Mouse (Mus musculus): ENCODE results near the gene Serp1. TPM values are rescaled to one million over a fixed set of nuclear protein-coding genes. Genes with fewer than 3 reads are reported as not detected.

Gene Serp1
- polyA plus RNA-seq (2012): 103 and 124 TPM in 2 replicates

DNA sequence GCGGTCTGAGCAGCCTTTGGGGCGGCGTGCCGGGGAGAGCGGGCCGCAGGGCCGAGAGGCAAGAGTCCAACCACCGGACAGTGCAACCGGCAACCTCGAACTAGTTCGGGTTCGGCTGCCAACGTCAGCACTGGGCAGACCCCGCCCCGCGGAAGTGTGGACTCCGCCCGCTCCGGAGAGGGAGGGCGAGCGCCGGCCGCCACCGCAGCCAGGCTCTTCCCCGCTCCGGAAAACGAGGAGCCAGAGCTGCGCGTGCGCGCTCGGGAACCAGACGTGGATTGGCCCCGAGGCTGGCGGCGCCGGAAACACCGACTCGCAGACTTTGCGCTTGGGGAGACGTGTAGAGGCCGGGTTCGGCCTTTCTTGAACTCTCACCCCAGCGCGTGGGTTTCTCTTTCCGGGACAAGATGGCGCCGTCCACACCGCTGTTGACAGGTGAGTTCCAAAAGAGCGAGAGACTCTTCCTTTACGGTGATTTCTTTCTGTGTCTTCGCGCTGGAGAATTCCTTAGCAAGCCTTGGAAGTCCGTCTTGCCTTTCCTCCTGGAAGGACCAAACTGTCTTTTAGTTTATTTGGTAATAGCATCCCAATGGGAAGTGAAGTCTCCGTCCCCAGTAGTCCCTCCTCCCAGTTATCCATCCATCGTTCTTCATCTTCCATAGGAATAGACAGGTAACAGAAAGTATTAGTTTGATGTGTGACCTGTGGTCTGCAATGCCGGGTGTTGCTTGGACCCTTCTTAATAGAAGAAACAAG lies at the start of gene Serp1, which contains the start of gene Eif2a:
TSS of gene Serp1 (minus strand) at position 241 of the 756 bp plus-strand sequence.
TSS of gene Eif2a (plus strand) at position 170 of the 756 bp plus-strand sequence.

Other genes with a start within 250 kb of the Serp1 start
- 41.3 and 57.1 TPM in 2 replicates for gene Tsc22d2, start 111.2 kb downstream of the Serp1 start, polyA plus RNA-seq (2012)
- 9.6 and 11.1 TPM in 2 replicates for gene Eif2a, start 71 bp downstream of the Serp1 start, polyA plus RNA-seq (2012)
- gene Selenot, start 50.7 kb upstream of the Serp1 start, polyA plus RNA-seq (2012): 35.5 and 38.2 TPM in 2 replicates
- gene Erich6, start 111.3 kb upstream of the Serp1 start, polyA plus RNA-seq (2012): not detected in 2 replicates
- 43.1 and 49.7 TPM in 2 replicates for gene Siah2, start 166.5 kb upstream of the Serp1 start, polyA plus RNA-seq (2012)